Mouse (Mus musculus) E14TG2a.4 (cell line): Measurements from ENCODE around the gene Myo18b.

Source experiments
- CTCF ChIP-seq: conservative IDR thresholded peaks from 2 replicates; pipeline ENCODE4 v1.5.1; 2014; ENCODE audit warnings: low read length
- POU5F1 ChIP-seq: IDR thresholded peaks from 2 replicates; pipeline ENCODE4 v1.6.1; 2014; ENCODE audit warnings: low read length, borderline replicate concordance

- TF ChIP-seq CTCF (no peak), POU5F1 (no peak)
These were observed 114.9 kb downstream of the Myo18b start for GRCm38 (mm10) chr5:112781231-112781630.
